Mouse (Mus musculus) left cerebral cortex, postnatal 25 days (tissue): ENCODE measurements around the gene Aip. TPM values are rescaled to one million over a fixed set of nuclear protein-coding genes. Genes with fewer than 3 reads are reported as not detected.

Experiments used
- DNase-seq, 2 experiments: peaks; one replicate each; pipeline ENCODE4 v3.0.0; 2022; ENCODE audit warnings: low spot score in 2 of 2, mixed read lengths in 1 of 2
- intact Hi-C: fragments of 180-260 bp; cut with DNase I; formaldehyde crosslinking; loops from one replicate; pipeline ENCODE4 v1.15.1; 2025
- total RNA-seq, 2 experiments: library from RNA; stranded (reverse); gene quantifications; 2 replicates each; pipeline ENCODE4 v1.2.3; 2021

Aip gene
- total RNA-seq, 2 experiments from 2014 or later = 116 to 118 TPM

DNA sequence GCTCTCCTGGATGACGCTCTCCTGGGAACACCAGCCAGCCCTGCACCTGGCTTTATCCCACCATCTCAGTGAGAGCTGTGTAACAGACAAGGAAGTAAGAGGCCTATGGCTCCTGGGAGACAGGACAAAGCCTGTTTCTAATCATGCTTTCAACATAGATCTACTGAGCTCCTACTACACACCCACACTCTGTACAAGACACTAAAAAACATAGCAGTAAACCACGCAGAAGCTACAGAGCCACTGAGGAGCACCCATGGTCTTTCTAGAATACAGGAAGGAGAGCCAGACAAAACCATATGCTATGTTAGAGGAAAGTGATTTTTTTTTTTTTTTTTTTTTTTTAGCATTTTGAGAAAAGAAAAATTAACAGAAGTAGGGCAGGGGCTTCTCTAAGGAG is 7.3 kb downstream of the Aip start:
- DNase-seq = peak in 1 of 2 experiments; percentile 58
- intact Hi-C loops = no loop called here

GRCm38 (mm10) chr19:4117006-4117405 is 8.7 kb downstream of the Aip start:
- DNase-seq = no peak
- intact Hi-C loops = no loop called here

DNA sequence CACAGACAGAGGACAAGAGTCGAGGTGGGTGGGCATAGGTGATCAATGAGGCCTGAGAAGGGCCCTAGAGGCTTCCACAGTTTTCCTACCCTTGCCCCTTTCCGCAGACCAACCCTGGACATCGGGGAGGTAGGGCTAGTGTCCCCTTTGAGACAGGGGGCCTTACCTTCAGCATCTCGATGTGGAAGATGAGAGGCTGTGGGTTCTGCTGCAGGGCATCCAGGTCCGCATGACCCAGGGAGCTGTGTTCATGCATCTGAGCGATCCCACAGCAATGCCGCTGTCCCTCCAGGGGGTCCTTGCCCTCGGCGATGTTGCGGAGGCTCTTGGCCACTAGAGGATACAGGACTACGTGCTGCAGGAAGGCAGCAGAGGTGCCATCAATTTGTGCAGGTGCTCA is 9.8 kb downstream of the Aip start:
- DNase-seq = no peak
- intact Hi-C loops = no loop called here

GRCm38 (mm10) chr19:4115144-4115543 is 10.5 kb downstream of the Aip start:
- intact Hi-C loops = no loop called here
- no peak for DNase-seq

DNA sequence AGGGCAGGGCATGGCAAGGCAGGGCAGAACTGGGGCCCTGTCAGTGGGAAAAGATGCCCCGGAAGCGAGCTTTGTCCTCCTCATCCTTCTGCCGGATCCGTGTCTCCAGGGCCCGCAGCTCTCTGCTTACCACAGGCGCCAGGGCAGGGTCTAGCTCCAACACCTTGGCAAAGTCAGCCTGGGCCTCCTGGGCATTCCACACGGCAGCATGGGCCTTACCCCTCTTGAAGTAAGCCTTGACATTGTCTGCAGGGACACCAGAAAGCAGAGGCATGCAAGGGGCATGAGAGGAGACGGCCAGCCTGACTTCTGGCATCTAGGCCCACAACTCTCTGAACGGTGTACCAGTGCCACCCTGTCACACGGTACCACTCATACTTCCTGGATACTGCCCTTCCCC is 11.1 kb downstream of the Aip start:
- intact Hi-C loops = no loop called here
- DNase-seq = no peak

GRCm38 (mm10) chr19:4113806-4114230 is 11.8 kb downstream of the Aip start:
- intact Hi-C loops = no loop called here
- DNase-seq = no peak

DNA sequence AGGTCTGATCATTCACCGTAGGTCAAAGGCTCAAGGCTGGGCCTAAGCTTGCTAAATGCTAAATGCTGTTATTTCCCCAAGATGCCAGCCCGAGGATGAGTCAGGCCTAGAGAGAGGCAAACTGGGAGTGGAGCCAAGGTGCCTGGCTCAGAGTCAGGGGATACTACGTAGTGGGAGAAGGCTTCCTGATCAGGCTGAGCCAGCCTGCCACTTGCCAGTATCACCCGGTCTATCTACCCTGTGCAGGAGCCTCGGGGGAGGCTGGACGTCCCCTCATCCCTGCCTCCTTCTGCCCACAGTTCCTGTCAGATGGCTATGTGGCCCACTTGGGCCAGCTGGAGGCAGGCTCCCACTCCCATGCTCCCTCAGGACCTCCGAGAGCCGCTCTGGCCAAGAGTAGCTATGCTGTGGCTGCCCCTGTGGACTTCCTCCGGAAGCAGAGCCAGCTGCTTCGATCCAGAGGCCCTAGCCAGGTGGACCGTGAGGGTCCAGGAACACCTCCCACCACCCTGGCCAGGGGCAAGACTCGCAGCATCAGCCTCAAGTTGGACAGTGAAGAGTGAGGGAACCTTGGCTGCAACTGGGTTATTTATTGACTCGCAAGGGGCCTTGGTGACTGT is 12.4 kb downstream of the Aip start:
- DNase-seq = peak; percentile 61 to 90
- intact Hi-C loops = no loop called here

GRCm38 (mm10) chr19:4112063-4112960 is 13.3 kb downstream of the Aip start:
- intact Hi-C loops = no loop called here
- no peak for DNase-seq

DNA sequence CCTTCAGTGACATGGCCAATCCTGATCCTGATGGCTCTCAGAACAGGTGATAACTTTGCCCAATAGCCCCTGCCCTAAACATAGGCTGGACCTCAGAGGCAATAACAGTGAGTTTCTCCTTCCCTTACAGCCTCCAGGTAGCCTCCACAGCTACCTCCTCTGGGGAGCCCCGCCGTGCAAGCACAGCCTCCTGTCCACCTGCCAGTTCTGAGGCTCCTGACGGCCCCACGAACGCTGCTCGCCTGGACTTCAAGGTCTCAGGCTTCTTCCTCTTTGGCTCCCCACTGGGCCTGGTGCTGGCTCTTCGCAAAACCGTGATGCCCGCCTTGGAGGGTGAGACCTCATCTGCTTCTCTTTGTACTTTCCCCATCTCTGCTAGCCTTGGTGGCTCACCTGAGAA is 17.1 kb downstream of the Aip start:
- DNase-seq = no peak
- intact Hi-C loops = no loop called here

GRCm38 (mm10) chr19:4106654-4107053 is 19.0 kb downstream of the Aip start:
- intact Hi-C loops = no loop called here
- DNase-seq = no peak

DNA sequence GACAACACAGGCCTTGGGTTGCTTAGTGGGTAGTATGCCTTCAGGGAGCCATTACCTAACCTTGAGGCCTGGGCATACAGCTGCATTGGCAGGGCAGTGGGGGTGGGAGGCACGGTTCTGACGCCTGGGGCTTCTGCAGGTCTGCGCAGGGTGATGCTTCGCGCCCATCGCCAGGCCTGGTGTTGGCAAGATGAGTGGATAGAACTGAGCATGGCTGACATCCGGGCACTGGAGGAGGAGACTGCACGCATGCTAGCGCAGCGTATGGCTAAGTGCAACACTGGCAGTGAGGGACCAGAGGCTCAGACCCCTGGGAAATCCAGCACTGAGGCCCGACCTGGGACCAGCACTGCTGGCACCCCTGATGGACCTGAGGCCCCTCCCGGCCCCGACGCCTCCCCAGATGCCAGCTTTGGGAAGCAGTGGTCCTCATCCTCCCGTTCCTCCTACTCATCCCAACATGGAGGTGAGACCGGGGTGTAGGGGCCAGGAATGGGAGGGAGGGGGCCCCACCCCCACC is 20.9 kb downstream of the Aip start:
- no peak for DNase-seq
- intact Hi-C loops = no loop called here

- intact Hi-C loops = no loop called here
Measured at GRCm38 (mm10) chr19:4103792-4104191, 21.9 kb downstream of the Aip start.

DNA sequence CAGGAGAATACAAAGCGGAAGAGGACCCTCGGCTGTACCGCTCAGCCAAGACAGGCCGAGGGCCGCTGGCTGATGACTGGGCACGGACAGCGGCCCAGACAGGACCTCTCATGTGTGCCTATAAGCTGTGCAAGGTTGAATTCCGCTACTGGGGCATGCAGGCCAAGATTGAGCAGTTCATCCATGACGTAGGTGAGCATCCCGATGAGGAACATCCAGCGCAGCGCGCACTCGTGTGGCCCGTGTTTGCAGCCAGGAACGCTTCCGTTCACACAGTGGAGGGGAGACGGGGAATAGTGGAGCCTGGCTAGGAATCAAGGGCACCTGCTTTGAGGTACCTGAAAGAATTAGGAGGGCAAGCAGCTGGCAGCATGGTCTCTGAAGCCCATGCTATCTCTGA is 22.4 kb downstream of the Aip start:
- DNase-seq = no peak
- intact Hi-C loops = no loop called here

More at GRCm38 (mm10) chr19:4103792-4104191, 21.9 kb downstream of the Aip start:
- no peak for DNase-seq

DNA sequence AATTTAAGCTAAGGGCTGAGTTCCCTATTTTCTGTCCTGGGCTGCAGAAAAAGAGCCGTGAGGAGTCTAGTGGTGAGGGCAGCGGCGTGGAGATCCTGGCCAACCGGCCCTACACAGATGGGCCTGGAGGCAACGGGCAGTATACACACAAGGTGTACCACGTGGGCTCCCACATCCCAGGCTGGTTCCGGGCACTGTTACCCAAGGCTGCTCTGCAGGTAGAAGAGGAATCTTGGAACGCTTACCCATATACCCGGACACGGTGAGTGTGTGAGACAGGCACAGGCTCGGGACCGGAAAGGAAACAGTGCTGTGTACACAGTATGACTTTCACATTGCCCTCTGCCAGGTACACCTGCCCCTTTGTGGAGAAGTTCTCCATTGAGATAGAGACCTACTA is 23.0 kb downstream of the Aip start:
- DNase-seq = no peak
- intact Hi-C loops = no loop called here

GRCm38 (mm10) chr19:4102049-4102448 is 23.6 kb downstream of the Aip start:
- intact Hi-C loops = no loop called here
- DNase-seq = no peak

DNA sequence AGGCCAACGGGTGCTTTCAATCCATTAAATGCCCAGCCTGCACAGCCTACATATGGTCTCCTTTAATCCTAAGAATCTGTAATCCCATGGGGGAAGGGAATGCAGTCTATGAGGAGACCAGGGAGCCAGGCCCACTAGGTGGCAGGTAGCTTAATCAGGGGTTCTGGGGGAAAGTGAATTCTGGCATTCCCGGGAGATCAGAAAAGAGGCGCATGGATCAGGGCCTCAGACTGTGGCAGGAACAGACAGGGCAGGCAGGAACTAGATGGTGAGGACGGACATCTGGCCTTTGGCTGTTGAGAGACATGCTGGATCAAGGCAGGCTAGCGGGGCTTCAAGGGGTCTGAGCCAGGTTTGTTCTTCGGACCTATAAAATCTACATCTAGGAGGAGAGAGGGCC is 24.2 kb downstream of the Aip start:
- DNase-seq = no peak
- intact Hi-C loops = no loop called here

GRCm38 (mm10) chr19:4100718-4101261 is 24.9 kb downstream of the Aip start:
- peak; percentile 74 to 82 for DNase-seq
- intact Hi-C loops = no loop called here

DNA sequence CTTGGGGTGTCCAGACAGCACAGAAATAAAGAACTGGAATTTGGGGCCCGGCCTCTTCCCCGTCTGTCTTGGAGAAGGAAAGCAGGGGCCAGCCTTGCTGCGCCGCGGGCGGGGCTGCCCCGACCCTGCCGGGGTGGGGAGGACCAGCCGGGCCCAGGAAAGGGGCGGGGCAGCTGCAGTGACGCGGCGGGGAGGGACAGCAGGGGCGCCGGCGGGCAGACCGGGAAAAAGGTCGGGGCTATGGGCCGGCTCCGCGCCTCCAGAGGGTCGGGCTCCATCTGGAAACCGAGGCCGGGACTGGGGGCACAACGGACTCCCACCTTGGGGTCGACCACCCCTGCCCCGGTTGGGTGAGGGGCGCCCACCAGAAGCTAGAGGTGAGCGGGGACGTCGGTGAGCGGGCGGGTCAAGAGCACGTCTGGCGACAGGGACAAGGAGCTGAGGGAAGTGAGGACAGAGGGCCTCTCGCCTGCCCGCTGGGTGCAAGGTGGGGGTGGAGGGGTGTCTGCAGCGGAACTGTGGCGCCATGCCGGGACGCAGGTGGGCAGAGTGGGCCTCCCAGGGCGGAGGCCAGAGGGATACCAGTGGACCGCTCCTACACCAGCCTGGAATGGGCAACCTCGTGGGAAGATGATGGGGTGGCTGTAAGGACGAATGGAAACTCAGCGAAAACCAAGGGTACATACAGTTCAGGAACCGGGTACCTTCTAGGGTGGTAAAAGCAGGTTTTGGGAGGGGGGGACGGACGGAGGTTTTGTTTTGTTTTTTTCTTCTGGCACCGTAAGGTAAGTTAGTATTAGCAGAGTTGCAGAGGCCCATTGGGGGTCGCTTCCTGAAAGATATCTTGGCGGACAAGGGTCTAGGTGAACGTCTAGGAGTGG is 25.6 kb downstream of the Aip start, which contains the start of gene Pitpnm1:
Pitpnm1 (plus strand) TSS at position 162 of the 881 bp plus-strand sequence.
- peak; percentile 53 to 55 for DNase-seq
- intact Hi-C loops = loop anchor here (5.0 kb wide), 1 partner anchor 127 kb away; no protein-coding TSS in a partner anchor

GRCm38 (mm10) chr19:4099056-4099455 is 26.6 kb downstream of the Aip start:
- intact Hi-C loops = loop anchor here (5.0 kb wide), 1 partner anchor 128 kb away; no protein-coding TSS in a partner anchor

More at GRCm38 (mm10) chr19:4099056-4099455, 26.6 kb downstream of the Aip start:
- DNase-seq = peak; percentile 90 to 93
